Mouse (Mus musculus): ENCODE measurements around the gene Limd1.
"Not testable (repeated sequence)": the region's sequence is repeated elsewhere in the genome, so short reads cannot be mapped to it uniquely, and the experiment has no call there.

Gene Limd1

DNA sequence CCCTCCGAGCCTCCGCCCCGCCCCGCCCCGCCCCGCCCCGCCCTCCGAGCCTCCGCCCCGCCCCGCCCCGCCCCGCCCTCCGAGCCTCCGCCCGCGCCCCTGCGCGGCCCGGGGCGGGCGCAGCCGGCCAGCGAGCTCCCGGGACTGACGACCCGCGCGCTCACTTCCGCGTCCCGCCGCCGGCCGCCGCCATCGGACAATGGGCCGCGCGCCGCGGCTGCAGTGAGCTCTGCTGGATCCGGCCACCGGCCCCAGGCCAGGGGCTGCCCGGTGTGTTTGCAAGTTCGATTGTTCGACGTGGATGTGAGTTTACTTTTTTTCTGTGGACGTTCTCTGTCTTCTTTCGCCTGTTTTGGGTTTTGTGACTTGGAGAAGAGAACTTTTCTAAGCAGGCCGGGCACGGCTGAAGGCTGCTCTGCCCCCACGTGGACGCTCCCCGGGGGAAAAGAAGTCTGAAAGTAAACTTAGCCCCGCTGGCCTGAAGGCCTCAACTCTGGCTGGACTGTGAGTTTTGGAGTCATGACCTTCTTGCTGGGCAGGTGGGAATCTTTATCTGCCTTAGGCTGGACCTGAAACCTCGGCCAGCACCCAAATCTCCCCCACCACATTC, at the start of gene Limd1:
Gene Limd1 (plus strand): TSS at position 121 of the 610 bp plus-strand sequence.
- DNase-seq (ENCODE audit: low read depth, low spot score): peak; percentile 47

DNA sequence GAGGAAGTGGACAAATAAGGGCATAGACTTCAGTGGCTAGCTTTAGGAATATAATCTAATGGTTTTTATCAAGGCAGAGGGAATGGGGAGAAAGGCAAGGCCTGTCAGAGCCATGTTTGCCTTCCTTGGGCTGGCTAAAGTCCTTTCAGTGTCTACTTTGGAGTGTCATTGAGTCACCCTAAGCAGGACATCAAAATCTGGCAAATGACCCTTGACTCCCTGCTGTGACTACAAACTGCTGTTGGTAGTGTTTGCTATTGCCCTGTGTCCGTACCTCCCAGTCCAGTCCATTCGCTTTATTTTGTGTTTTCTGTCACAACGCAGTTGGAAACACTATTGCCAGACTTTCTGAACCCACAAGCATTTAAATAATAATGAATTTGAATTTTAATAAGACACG, 48.6 kb upstream of the Limd1 start:
- no peak for DNase-seq (ENCODE audit: low read depth, low spot score)

DNA sequence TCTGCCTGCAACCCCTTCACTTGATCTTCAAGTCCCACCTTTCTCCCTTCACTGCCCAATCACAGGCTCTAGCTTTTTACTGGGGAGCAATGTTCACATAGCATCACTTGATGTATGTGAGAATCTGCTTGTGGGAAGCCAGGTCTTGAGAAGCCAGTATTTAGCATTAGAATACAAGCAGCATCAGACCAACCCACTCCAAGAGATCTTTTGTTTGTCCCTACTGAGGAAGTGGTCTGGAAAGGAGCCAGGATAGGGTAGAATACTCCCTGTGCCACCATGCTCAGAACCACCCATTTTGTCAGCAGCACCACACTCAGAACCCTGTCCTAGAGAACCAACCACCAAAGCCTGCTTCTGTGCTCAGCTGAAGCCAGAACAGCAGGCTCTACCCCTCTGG, 47.5 kb upstream of the Limd1 start:
- DNase-seq (ENCODE audit: low read depth, low spot score): no peak

DNA sequence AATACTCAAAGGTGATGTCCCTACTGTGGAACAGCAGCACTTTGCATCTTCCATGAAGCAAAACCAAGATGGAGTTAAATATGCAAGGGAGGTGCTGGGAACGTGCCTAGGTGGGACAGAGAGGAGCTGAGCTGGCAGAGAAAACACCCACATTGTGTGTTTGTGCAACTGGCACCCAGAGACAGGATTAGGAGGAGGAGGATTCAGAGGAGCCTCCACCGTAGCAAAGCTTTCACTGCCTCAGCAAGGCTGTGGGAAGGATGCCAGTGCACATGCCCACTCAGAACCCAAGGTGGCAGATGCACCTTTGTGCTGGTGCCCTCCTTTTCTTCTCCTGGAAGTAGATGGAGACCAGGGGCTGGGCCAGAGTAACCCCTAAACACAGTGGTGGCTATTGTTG, 40.3 kb upstream of the Limd1 start:
- no peak for DNase-seq (ENCODE audit: low read depth, low spot score)

DNA sequence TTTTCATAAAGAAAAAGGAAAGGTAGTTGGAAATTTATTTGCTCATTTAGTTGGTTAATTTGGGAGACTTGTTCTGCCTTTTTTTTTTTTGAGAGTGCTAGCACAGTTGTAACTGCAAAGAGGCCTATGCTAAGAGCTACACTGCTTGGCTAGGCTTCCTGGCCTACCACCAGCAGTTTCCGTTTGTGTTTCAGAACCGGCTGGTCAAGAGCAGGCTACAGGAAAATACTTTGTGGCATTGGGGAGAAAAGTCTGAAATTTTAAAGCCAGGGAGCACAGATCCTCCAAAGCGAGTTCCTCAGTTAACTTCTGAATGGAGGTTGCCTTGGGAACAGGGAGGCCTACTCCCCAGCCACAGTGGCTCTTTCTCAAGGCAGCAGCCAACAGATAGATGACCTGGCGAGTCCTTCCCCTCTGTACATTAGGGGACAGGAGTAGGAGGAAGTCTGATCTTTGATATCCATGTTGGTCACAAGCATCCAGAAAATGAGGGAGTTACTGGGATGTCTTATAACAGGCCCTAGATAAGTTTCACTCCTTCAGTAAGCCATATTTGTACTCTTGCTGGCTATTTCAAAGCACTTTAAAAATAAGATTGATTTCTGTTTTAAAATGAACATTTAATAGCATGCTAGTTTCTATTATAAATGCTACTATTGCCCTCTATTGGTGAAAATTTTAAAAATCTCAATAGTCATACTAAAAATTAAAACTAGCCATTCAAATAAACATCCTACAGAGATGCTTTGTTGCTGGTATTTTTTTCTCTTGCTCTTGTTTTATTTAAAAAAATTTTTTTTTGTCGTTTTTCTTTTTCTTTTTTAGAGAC, 38.1 kb upstream of the Limd1 start:
- DNase-seq (ENCODE audit: low read depth, low spot score): no peak

DNA sequence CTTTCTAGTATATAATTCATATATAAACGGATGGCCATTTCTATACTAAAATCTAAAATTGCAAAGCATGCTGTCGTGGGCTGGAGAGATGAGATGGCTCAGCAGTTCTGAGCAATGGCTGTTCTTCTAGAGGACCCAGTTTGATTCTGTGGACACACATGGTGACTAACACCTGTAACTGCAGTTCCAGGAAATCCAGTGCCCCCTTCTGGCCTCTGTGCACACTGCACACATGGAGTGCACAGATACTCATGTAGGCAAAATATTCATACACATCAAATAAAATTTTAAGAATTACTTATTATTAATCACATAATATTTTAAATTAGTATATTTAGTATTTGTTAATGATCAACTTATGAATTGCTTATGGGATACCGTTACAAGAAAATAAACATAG, 31.4 kb upstream of the Limd1 start:
- DNase-seq (ENCODE audit: low read depth, low spot score): not testable (repeated sequence)

DNA sequence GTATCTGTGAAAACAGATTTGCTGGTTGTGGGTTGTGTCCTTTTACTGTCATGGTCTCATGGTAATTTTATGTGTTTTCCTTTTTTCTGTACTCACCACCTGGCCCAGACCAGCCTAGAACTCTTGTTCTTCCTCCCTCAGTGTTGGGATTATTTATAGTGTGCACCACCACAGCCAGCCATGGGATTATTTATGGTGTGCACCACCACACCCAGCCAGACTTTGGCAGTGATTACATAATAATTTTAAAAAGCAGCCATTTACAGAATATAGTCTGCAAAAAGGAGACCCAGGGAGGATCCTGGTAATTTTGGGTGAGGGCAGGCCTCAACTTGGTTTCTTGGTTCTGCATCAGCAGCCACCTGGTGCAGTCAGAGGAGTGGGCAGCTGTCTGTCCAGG, 29.9 kb upstream of the Limd1 start:
- DNase-seq (ENCODE audit: low read depth, low spot score): no peak

DNA sequence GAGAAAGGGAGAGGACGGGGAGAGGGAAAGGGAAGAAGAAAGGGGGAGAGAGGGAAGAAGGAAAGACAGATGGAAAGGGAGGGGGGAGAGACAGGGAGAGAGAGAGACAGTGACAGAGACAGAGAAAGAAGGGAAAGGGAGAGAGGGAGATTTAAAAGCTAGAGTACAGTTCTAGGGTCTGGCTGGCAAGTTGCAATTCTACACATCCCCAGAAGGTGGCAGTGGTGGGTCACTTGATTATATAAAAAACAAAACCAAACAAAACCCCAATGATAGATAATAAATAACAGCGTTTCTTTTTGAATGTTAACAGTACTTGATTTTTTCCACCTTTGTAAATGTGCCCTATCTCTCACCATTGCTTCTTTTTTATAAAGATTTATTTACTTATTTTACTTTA, 28.3 kb upstream of the Limd1 start:
- peak; percentile 48 for DNase-seq (ENCODE audit: low read depth, low spot score)

DNA sequence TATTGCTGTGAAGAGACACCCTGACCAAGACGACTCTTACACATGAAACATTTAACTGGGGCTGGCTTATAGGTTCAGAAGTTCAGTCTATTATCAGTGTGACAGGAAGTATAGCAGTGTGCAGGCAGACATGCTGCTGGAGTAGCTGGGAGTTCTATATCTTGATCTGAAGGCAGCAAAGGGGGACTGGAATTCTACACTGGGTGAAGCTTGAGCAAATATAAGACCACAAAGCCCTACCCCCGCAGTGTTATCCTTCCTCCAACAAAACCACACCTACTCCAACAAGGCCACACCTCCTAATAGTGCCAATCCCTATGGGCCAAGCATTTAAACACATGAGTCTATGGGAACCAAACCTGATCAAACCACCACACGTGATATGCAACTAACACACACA, 26.7 kb upstream of the Limd1 start:
- no peak for DNase-seq (ENCODE audit: low read depth, low spot score)

DNA sequence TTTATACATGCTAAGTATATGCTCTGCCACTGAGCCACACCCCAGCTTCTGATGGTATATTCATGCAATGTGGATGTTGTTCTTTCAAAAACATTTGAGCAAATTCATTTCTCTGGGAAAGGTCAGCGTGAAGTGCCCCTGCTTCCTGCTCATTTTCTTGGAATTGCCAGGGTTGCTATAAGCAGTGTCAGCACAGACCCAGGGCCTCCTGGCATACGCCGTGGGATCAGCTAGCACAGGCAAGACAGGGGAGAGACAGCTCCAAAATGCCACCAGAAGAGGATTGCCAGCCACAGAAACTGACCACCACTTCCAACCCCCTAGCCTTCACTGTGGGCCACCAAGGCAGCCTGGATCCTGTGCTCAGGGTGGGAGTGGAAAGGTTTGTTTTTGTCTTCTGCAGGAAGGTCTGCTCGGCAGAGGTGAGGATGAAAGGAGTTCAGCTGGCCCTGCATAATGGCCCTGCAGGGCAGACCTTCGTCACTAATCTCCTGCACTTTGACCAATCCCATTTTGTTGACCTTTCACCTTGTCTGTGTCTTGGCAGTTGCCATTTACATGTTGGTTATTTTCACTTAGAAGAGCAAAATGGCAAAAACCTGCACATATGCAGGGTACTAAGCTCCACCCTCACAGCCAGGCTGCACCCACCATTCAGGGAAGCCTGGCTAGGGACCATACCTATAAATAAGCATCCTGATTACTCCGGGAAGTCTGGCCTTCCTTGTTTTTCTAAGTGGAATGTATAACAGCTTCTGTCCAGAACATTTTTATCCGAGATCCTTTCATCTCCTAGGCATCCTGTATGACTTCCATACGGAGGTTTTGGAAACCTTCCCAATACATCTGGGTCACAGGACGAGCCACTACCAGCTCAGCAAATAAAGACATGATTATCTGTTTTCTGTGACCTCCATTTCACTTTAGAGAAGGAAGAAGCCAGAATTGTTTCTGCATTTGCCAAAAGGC, 21.6 kb upstream of the Limd1 start:
- no peak for DNase-seq (ENCODE audit: low read depth, low spot score)

DNA sequence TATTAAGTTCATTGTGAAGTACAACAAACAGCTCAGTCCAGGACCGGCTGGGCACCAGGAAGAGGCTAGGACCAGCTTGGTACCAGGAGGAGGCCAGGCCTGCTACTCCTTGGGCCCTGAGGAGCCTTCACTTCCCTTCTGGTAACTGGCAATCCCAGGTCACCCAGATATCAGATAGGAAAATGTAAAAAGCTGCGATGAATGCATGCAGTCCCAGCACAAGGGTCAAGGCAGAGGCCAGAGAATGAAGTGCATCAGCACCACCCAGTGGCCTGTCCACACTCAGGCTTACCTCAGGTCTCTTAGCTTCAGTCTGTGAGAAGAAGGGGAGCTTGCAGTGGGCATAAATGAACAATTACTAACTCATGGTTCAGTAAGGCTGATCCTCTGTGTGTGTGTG, 20.9 kb upstream of the Limd1 start:
- peak; percentile 13 for DNase-seq (ENCODE audit: low read depth, low spot score)

DNA sequence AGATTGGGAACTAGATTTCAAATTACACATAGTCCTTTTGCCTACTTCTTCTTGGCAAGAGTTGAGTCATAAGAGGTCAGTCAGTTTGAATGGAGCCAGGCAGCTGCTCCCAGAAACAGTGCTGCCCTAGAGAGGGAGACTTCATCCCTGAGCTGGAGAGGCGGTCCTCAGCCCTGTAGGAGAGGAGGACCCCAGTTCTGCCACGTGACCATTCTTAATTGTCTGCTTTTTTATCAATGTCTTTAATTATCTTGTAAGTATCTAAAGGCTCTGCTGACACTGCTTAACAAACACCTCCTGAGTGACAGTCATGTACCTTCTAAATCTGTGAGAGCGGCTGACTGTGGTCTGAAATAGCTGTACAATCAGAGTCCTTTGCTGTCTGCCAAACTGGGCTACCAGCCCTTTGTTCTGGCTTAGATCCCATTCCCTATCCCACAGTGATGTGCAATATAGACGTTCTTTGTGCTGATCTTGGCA, 11.3 kb upstream of the Limd1 start:
- no peak for DNase-seq (ENCODE audit: low read depth, low spot score)

DNA sequence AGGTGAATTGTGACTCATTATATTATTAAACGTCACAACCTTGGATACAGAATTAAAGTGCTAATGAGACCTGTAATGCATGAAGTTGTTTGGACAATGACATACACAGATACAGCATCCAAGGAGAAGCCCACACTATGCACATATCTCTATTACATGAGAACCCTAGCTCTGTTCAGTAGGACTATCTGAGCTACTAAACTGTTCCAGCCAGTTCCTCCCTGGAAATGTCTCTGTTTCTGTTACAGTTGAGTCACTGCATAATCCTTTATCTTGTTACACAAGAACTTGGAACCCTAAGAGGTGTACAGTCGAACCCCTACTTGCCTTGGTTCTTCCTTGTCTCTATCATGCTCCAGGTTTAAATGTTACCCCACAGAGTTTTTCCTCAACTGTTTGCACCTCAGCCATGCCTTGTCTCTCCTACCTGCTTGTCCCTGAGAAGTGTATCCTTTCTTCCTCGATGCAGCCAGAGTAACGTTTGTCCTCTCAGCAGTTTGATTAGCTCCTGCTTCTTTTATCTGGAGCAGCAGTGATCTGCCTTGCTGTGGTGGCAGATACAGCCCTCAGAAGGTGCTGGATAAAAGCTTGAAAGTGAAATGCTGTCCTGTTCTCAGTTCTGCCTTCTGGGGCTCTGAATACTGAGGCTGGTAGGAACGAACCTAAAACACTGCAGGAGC, 10.0 kb upstream of the Limd1 start:
- DNase-seq (ENCODE audit: low read depth, low spot score): no peak

DNA sequence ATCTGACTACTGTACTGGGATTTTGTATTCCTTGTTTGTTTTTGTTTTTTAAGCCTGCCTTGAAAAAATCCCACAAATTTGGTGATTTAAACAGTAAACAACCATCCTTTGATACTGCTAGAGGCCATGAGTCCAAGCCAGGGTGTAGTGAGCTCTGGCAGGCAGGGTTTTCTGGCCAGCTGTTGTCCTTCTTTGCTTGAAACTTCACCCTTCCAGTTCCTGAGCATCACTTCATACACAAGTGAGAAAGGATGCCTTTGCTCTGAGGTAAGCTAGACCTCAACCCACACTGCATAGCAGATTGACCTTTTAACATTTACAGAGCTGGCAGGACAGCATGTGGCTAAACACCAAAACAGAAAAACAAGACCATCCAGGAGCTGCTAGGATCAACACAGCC, 9.4 kb upstream of the Limd1 start:
- DNase-seq (ENCODE audit: low read depth, low spot score): no peak

DNA sequence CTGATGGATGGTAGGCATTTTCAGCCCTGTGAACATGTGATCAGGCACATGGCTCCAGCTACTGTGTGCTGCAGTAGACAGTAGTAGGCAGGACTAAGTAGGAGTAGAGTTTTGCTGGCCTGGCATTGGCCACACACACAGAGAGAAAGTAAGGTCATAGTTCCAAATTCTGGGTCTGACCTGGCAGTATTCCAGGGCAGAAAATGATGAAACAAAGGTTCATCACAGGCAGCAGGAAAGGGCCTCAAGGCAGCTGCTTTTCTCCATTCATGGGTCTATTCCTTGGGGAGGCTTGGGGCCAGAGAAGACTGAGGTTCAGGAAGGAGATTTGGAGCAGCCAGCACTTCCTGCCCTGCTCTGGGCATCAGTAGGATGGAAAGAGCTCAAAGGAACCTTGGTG, 5.1 kb upstream of the Limd1 start:
- no peak for DNase-seq (ENCODE audit: low read depth, low spot score)

DNA sequence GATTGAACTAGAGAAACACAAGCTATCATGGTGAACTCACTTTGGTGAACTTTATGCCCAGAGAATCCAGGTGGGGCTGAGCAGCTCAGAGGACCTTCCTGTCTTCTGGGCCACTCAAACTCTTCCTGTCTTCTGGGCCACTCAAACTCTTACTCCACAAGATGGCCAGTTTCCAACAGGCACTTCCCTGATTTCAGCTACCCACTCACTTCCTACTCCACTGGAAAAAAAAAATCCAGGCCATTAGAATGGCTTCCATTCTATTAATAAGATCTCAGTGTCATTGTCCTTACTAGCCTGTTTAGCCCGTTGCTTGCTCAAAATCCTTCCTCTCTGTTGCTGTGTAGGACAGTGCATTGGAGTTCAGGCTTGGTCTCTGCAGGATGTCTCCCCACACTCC, 2.9 kb upstream of the Limd1 start:
- DNase-seq (ENCODE audit: low read depth, low spot score): no peak

DNA sequence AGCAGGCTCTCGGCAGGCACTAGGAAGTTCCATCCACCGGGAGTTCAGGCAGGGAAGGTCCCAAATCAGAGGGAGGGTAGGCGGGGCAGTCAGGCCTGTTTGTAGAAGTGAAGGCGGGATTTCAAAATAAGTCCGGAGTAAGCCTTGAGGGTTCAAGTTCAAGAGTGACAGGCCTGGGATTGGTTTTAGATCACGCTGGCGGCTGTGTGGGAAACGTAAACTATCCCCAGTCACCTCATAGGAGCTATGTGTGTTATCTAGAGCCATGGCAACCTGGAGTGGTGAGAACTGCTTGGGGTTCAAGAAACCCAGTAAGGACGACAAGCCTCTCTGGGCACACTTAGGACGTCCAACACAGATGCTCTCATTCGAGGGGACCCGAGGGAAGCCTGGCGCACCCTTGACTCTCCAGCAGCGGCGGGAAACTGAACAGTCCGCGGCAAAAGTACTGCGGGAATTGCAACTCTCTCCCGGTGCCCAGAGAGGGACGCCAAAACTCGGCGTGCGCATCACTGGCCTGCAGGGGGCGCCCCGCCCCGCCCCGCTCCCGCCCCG, 398 bp upstream of the Limd1 start:
- DNase-seq (ENCODE audit: low read depth, low spot score): no peak

DNA sequence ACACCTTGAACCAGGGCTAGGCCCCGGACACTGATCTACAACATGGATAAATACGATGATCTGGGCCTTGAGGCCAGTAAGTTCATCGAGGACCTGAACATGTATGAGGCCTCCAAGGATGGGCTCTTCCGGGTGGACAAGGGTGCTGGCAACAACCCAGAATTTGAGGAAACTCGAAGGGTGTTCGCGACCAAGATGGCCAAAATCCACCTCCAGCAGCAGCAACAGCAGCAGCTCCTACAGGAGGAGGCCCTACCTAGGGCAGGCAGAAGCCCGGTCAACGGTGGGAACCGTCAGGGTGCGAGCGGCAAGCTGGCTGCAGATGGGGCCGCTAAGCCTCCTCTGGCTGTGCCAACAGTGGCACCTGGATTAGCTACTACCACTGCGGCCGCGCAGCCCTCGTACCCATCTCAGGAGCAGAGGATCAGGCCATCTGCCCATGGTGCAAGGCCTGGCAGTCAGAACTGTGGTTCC, 727 bp downstream of the Limd1 start:
- no peak for DNase-seq (ENCODE audit: low read depth, low spot score)

DNA sequence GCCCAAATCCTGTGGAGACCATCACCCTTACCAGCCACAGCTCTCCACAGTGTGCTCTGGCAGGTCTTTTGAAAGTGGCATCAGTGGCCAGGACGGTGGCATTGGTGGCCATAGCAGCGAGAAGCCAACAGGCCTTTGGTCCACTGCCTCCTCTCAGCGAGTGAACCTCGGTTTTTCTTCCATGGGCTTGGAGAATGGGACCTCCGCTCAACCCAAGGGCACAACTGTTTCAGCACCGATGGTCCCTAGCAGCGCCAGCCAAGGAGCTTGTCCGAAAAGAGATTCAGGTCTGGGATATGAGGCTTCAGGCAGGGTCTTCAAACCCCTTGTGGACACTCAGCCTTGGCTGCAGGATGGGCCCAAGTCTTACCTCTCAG, 1.4 kb downstream of the Limd1 start:
- DNase-seq (ENCODE audit: low read depth, low spot score): no peak

DNA sequence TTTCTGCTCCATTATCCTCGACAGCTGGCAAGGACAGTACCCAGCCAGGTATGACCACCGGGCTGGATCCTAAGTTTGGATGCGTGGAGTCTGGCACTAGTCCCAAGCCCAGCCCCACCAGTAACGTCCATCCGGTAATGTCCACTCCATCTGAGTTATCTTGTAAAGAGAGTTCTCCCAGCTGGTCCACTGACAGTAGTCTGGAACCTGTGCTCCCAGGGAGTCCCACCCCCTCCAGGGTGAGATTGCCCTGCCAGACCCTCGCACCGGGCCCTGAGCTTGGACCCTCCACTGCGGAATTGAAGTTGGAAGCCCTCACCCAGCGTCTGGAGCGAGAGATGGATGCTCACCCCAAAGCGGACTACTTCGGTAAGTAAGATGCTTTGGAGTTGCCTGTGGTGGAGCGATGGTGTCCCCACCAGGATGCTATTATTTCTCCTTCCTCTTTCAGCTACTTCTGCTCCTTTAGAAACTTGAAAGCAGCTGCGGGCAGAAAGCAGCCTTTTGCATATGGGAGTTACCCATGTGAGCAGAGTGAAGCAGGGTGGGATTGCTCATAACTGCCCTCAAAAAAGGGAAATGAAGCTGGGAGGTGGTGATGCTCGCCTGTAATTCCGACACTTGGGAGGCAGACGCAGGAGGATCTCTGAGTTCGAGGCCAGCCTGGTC, 1.9 kb downstream of the Limd1 start:
- DNase-seq (ENCODE audit: low read depth, low spot score): no peak

DNA sequence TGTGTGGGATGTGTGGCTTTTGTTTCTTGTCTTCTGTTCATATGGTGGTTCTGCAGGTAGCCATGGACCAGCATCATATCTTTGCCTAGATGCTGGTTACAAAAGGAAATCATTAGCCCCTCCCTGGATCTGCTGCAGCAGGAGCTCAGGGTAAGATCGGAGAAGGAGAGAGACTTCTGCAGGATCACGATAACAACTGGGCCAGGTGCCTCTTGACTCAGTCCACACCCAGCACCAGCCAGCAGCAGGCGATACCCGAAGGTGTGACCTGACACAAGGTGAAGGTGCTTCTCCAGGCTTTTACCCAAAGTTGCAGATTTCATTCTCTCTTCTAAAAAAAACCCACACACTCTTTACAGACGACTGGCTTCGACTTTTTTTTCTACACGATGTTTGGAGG, 2.6 kb downstream of the Limd1 start:
- no peak for DNase-seq (ENCODE audit: low read depth, low spot score)

All from retina, postnatal 7 days (tissue).